Comparison of ENCODE assay signal across 10 mouse cellular contexts in the genomic region with DNA sequence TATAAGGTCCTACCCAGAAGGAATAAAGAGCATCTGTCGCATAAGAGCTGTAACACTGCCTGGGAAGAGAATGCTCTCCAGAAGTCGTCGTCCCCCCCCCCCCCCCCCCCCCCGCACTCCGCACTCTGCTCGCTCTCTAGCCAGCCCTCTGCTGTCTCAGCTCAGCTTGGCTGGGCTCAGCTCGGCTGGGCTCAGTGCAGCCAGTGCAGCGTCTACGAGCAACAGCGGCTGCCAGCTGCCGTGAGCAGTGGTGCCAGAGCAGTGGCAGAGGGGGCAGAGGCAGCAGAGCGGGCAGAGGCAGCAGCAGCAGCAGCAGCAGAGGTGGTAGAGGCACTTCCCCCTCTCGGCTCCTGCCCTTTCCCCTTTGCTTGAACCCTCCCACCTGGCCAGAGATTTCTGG.
DNase-seq lines count a peak whose midpoint lies in the region; ATAC-seq and TF ChIP-seq lines count a peak whose summit lies in the region.
"Had no signal": no experiment of that assay in that cellular context is flagged by ENCODE, and none has a peak within 500 bp of the region (broad histone marks: within the 10 kb centered on the region; RNA-seq: fewer than 3 reads in every experiment).

No protein-coding gene starts in this region.

- TF ChIP-seq CTCF in kidney, postnatal 0 days (IDR thresholded peaks at IDR 0.05; ENCODE audit: low read depth), result peak; percentile 34; the same call in 1 of the 2 replicates

- no peaks in the 10 kb centered on the region for H3K9me3 ChIP-seq in kidney, postnatal 0 days (replicated peaks; ENCODE audit: low read length)
- no peaks in the 10 kb centered on the region for H3K9me3 ChIP-seq in forebrain, embryonic 15.5 days
- no peaks in the 10 kb centered on the region for H3K9me3 ChIP-seq in midbrain, embryonic 13.5 days

- no peaks in the 10 kb centered on the region for H3K36me3 ChIP-seq in kidney, postnatal 0 days (ENCODE audit: insufficient read depth, low read length)
- no peaks in the 10 kb centered on the region for H3K36me3 ChIP-seq in forebrain, embryonic 15.5 days
- H3K36me3 ChIP-seq in midbrain, embryonic 13.5 days, result no peaks in the 10 kb centered on the region

- 12% methylated on average over 8 of the region's 13 CpGs for WGBS in kidney, postnatal 0 days
- 10% methylated on average over 8 of the region's 13 CpGs for WGBS in forebrain, embryonic 15.5 days
- 24% methylated on average over 8 of the region's 13 CpGs for WGBS in midbrain, embryonic 13.5 days

- DNase-seq in cerebellum, postnatal 14 days, result peak; percentile 38 to 61
- peak; percentile 43 for DNase-seq in kidney, postnatal 0 days (ENCODE audit: low spot score)
- no peak for DNase-seq in kidney, adult 8-10 months
- DNase-seq: cerebellum, adult 2 months had no signal

- H3K4me2 ChIP-seq in kidney, postnatal 0 days (ENCODE audit: low read length), result no peak overlapping the region
- peak overlapping the region; percentile 12; the same call in 1 of the 2 replicates for H3K4me2 ChIP-seq in forebrain, embryonic 15.5 days (replicated peaks)
- H3K4me2 ChIP-seq in midbrain, embryonic 13.5 days (replicated peaks), result peak overlapping the region; percentile 25

- H3K4me3 ChIP-seq in kidney, postnatal 0 days (replicated peaks; ENCODE audit: low read depth, low read length), result no peak overlapping the region
- H3K4me3 ChIP-seq in forebrain, embryonic 15.5 days, result no peak overlapping the region
- H3K4me3 ChIP-seq in midbrain, embryonic 13.5 days (replicated peaks), result no peak overlapping the region
- H3K4me3 ChIP-seq: megakaryocyte, embryonic 14.5 days had no signal

- no peak overlapping the region for H3K9ac ChIP-seq in kidney, postnatal 0 days (ENCODE audit: low read depth, low read length)
- no peak overlapping the region for H3K9ac ChIP-seq in forebrain, embryonic 15.5 days (replicated peaks)
- no peak overlapping the region for H3K9ac ChIP-seq in midbrain, embryonic 13.5 days (replicated peaks)

- H3K4me1 ChIP-seq in kidney, postnatal 0 days (replicated peaks; ENCODE audit: insufficient read depth, low read length), result no peaks in the 10 kb centered on the region
- H3K4me1 ChIP-seq in forebrain, embryonic 15.5 days, result no peaks in the 10 kb centered on the region
- H3K4me1 ChIP-seq in midbrain, embryonic 13.5 days (replicated peaks), result peaks cover 3% of the 10 kb centered on the region; the same call in 1 of the 2 replicates
- H3K4me1 ChIP-seq: megakaryocyte, embryonic 14.5 days had no signal

- H3K27me3 ChIP-seq in kidney, postnatal 0 days (ENCODE audit: insufficient read depth, low read length), result no peaks in the 10 kb centered on the region
- H3K27me3 ChIP-seq in forebrain, embryonic 15.5 days, result no peaks in the 10 kb centered on the region
- no peaks in the 10 kb centered on the region for H3K27me3 ChIP-seq in midbrain, embryonic 13.5 days
- H3K27me3 ChIP-seq: megakaryocyte, embryonic 14.5 days had no signal

- H3K27ac ChIP-seq in kidney, postnatal 0 days, result no peak overlapping the region
- no peak overlapping the region for H3K27ac ChIP-seq in forebrain, embryonic 15.5 days (replicated peaks)
- no peak overlapping the region for H3K27ac ChIP-seq in midbrain, embryonic 13.5 days

- ATAC-seq in cerebellum, adult (ENCODE audit: insufficient number of reproducible peaks, low FRiP score, low TSS enrichment), result no peak
- peak; percentile 66 for ATAC-seq in kidney, postnatal 0 days (replicated peaks; ENCODE audit: low FRiP score, low read depth)
- peak; percentile 79 for ATAC-seq in forebrain, embryonic 15.5 days (replicated peaks)
- ATAC-seq in midbrain, embryonic 13.5 days, result peak; percentile 89
- ATAC-seq in megakaryocyte-erythroid progenitor cell, adult 5-6 weeks (replicated peaks; ENCODE audit: low FRiP score, low TSS enrichment, poor library complexity, severe bottlenecking), result no peak
- no peak for ATAC-seq in inflammation-experienced regulatory T-cells, adult 6 months

Comparison
In these comparisons a context has a peak if more than half of its experiments do, and no peak if none do; other contexts are left out.
1. DNase-seq: peak in cerebellum, postnatal 14 days (2 of 2) and kidney, postnatal 0 days (single experiment); none in kidney, adult 8-10 months (0 of 2).
2. ATAC-seq: peak in kidney, postnatal 0 days (single experiment), forebrain, embryonic 15.5 days (single experiment) and midbrain, embryonic 13.5 days (single experiment); none in cerebellum, adult (single experiment), megakaryocyte-erythroid progenitor cell, adult 5-6 weeks (single experiment) and inflammation-experienced regulatory T-cells, adult 6 months (single experiment).